Mouse (Mus musculus) ovary, adult 18-20 months (tissue): ENCODE data around the gene Caml.
"Not testable (repeated sequence)": the region's sequence is repeated elsewhere in the genome, so short reads cannot be mapped to it uniquely, and the experiment has no call there.

ENCODE experiments used
- DNase-seq: peaks from one replicate; pipeline ENCODE4 v3.0.0; 2022; ENCODE audit warnings: low spot score, mixed read lengths

Gene Caml

GRCm38 (mm10) chr13:55622649-55623541, at the start of gene Caml:
TSS of gene Caml (plus strand) at chr13:55623005.
- peak; percentile 82 for DNase-seq

GRCm38 (mm10) chr13:55573432-55573831, 49.4 kb upstream of the Caml start, which contains the start of gene Tmed9:
TSS of gene Tmed9 (plus strand) at chr13:55573732.
- no peak for DNase-seq

- DNase-seq, result no peak
Observed at GRCm38 (mm10) chr13:55574321-55574720, 48.5 kb upstream of the Caml start.

GRCm38 (mm10) chr13:55575932-55576331, 46.9 kb upstream of the Caml start:
- DNase-seq, result no peak

GRCm38 (mm10) chr13:55576872-55577271, 45.9 kb upstream of the Caml start:
- DNase-seq, result not testable (repeated sequence)

GRCm38 (mm10) chr13:55578086-55578485, 44.7 kb upstream of the Caml start:
- DNase-seq, result no peak

GRCm38 (mm10) chr13:55591961-55592490, 30.8 kb upstream of the Caml start:
- no peak for DNase-seq

GRCm38 (mm10) chr13:55592512-55593253, 30.1 kb upstream of the Caml start:
- DNase-seq, result peak; percentile 95

- DNase-seq, result no peak
Observed at GRCm38 (mm10) chr13:55593254-55593747, 29.5 kb upstream of the Caml start.

- no peak for DNase-seq
Observed at GRCm38 (mm10) chr13:55595375-55595774, 27.4 kb upstream of the Caml start.

GRCm38 (mm10) chr13:55596802-55597201, 26.0 kb upstream of the Caml start:
- no peak for DNase-seq

GRCm38 (mm10) chr13:55599566-55600540, 23.0 kb upstream of the Caml start, which contains the start of gene B4galt7:
TSS of gene B4galt7 (plus strand) at chr13:55599896.
- peak; percentile 71 for DNase-seq

GRCm38 (mm10) chr13:55600657-55601056, 22.1 kb upstream of the Caml start:
- DNase-seq, result no peak

- peak; percentile 29 for DNase-seq
Observed at GRCm38 (mm10) chr13:55601611-55602010, 21.2 kb upstream of the Caml start.

GRCm38 (mm10) chr13:55604606-55605005, 18.2 kb upstream of the Caml start:
- no peak for DNase-seq

GRCm38 (mm10) chr13:55606899-55607623, 15.7 kb upstream of the Caml start:
- no peak for DNase-seq

GRCm38 (mm10) chr13:55607624-55608006, 15.2 kb upstream of the Caml start:
- no peak for DNase-seq

GRCm38 (mm10) chr13:55611996-55612395, 10.8 kb upstream of the Caml start:
- DNase-seq, result no peak

GRCm38 (mm10) chr13:55613471-55613870, 9.3 kb upstream of the Caml start:
- DNase-seq, result no peak

- DNase-seq, result no peak
Observed at GRCm38 (mm10) chr13:55619328-55619727, 3.5 kb upstream of the Caml start.

- DNase-seq, result no peak
Observed at GRCm38 (mm10) chr13:55620275-55620674, 2.5 kb upstream of the Caml start.
